Mouse (Mus musculus): ENCODE measurements around the gene Heatr9.
"Not testable (repeated sequence)": the region's sequence is repeated elsewhere in the genome, so short reads cannot be mapped to it uniquely, and the experiment has no call there.

The Heatr9 gene

GRCm38 (mm10) chr11:83522075-83522474 is at the start of gene Heatr9:
Heatr9 (minus strand) TSS chr11:83522175.
- DNase-seq (ENCODE audit: low read depth, low spot score) = no peak

GRCm38 (mm10) chr11:83570189-83570588 is 48.2 kb upstream of the Heatr9 start:
- no peak for DNase-seq (ENCODE audit: low read depth, low spot score)

- no peak for DNase-seq (ENCODE audit: low read depth, low spot score)
Measured at GRCm38 (mm10) chr11:83569249-83569648, 47.3 kb upstream of the Heatr9 start.

DNA sequence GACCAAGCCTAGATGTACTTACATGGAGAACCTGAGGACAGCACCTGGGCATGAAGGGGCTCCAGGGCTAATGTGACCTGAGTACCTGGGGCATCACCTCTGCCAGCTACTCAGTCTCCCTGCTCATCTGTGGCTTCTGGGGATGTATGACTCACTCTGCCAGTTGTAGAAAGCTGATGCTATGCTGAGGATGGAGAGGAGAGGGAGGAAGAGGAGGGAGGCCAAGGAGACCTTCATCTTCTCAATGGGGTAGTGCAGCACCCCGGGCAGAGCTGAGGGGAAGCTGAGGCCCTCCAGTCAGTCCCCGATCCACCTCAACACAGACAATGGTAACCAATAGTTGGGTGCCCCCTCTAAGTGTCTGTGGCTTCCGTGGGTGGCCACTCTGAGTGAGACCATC is 46.8 kb upstream of the Heatr9 start:
- no peak for DNase-seq (ENCODE audit: low read depth, low spot score)

GRCm38 (mm10) chr11:83568061-83568460 is 46.1 kb upstream of the Heatr9 start:
- DNase-seq (ENCODE audit: low read depth, low spot score) = no peak

DNA sequence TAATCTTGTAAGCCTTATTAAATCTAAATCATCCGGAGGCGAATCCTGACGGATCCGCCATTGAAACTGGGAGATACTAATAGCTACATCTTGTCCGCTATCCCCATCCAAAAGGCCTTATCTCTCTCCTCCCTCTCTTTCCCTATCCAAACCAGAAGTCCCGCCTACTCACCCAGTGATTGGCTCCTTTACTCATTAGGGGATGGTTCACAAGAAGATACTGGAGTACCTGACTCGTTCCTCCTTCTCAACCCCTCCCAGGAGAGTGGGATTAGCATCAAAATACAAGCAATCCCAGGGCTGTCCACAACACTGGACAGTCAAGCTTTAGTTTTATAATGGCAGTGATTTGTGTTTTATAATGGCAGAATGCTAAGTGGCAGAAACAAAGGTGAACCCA is 45.3 kb upstream of the Heatr9 start:
- no peak for DNase-seq (ENCODE audit: low read depth, low spot score)

DNA sequence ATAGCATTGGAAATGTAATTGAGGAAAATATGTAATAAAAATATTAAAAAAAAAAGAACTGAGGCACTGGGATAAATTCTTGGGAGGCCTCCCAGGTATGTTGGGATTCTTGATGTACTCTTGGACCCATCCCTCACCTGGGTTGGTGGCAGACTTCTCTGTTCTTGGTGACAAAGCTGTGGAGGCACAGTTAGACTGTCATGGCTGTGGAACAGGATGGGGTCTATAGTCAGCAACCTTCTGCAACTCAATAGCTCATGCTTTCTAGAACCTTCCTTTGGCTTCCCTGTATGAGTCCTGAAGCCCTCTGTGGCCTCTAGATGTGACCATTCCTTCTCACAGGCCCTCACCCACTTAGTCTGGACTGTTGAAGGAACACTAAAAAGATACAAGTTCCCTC is 44.6 kb upstream of the Heatr9 start:
- DNase-seq (ENCODE audit: low read depth, low spot score) = no peak

GRCm38 (mm10) chr11:83563754-83564153 is 41.8 kb upstream of the Heatr9 start:
- DNase-seq (ENCODE audit: low read depth, low spot score) = no peak

GRCm38 (mm10) chr11:83562311-83562887 is 40.4 kb upstream of the Heatr9 start:
- no peak for DNase-seq (ENCODE audit: low read depth, low spot score)

GRCm38 (mm10) chr11:83560405-83560804 is 38.4 kb upstream of the Heatr9 start:
- no peak for DNase-seq (ENCODE audit: low read depth, low spot score)

GRCm38 (mm10) chr11:83557074-83557473 is 35.1 kb upstream of the Heatr9 start:
- DNase-seq (ENCODE audit: low read depth, low spot score) = no peak

- peak; percentile 87 for DNase-seq (ENCODE audit: low read depth, low spot score)
Measured at GRCm38 (mm10) chr11:83556085-83556781, 34.3 kb upstream of the Heatr9 start.

GRCm38 (mm10) chr11:83551668-83552067 is 29.7 kb upstream of the Heatr9 start:
- no peak for DNase-seq (ENCODE audit: low read depth, low spot score)

DNA sequence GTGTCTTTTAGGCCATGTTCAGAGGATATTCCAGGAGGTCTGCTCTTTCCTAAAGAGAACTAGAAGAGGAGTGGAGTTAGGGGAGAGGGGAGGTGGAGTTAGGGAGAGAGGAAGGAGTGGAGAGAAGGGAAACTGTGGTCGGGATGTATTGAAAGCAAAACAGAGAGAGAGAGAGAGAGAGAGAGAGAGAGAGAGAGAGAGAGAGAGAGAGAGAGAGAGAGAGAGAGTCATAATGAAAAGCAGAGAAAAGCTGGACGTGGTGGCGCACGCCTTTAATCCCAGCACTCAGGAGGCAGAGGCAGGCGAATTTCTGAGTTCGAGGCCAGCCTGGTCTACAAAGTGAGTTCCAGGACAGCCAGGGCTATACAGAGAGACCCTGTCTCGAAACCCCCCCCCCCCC is 29.1 kb upstream of the Heatr9 start:
- not testable (repeated sequence) for DNase-seq (ENCODE audit: low read depth, low spot score)

- no peak for DNase-seq (ENCODE audit: low read depth, low spot score)
Measured at GRCm38 (mm10) chr11:83550186-83550632, 28.2 kb upstream of the Heatr9 start.

DNA sequence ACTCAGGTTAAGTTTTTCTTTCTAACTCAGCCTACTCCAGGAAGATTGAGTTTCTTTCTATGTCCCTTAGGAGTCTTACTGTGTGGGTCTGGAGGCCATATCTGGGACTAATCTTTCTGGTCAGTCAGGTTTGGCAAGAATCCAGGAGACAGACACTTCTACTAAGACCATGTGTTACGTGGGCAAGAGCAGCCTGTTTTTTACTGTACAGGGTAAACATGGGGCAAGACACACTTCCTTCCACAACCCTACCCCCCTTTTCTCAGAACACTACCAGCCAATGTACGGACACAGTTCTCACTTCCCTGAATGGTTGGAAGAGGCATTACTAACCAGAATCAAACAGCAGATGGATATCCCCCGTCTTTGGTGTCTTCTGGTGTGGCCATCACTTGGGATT is 22.2 kb upstream of the Heatr9 start:
- no peak for DNase-seq (ENCODE audit: low read depth, low spot score)

DNA sequence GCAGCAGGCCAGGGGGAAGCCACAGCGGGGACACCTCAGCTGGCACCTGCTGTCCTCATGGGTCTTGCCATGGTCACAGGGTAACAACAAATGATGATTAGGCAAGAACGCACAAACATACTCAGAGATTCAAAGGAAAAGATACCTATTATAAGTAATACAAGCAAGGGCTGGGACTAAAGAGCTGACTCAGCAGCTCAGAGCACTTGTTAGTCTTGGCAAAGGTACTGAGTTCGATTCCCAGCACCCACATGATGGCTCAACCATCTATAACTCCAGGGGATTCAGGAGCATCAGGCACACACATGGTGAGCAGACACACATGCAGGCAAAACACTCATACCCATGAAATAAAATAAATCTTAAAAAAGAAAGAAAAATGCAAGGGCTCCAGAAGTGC is 19.4 kb upstream of the Heatr9 start:
- no peak for DNase-seq (ENCODE audit: low read depth, low spot score)

- DNase-seq (ENCODE audit: low read depth, low spot score) = no peak
Measured at GRCm38 (mm10) chr11:83540931-83541330, 19.0 kb upstream of the Heatr9 start.

DNA sequence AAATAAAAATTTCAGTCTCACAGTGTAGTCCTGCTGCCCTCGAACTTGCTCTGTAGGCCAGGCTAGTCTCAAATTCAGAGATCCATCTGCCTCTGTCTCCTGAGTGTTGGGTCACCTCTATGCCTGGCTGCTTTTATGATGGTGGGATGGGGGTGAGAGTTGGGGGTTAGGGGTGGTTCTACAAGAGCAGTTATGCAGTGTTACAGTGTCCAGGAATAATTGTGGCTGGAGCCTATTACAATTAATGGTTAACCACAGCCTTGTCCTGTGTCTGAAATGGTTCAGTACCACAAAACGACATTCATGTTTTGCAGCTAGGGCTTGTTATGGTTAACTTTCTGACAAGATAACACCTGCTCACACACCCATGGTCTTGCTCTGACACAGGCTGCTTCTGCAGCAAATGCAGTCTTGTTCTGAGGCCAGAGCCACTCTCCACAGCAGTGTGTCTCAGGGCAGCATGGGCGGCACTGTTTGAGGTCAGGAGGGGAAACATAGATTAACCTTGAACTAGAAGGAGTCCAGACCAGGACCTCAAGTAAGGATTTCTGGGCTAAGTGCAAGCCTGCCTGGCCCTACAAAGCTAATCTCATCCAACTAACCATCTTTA is 16.8 kb upstream of the Heatr9 start:
- no peak for DNase-seq (ENCODE audit: low read depth, low spot score)

- no peak for DNase-seq (ENCODE audit: low read depth, low spot score)
Measured at GRCm38 (mm10) chr11:83536831-83537230, 14.9 kb upstream of the Heatr9 start.

DNA sequence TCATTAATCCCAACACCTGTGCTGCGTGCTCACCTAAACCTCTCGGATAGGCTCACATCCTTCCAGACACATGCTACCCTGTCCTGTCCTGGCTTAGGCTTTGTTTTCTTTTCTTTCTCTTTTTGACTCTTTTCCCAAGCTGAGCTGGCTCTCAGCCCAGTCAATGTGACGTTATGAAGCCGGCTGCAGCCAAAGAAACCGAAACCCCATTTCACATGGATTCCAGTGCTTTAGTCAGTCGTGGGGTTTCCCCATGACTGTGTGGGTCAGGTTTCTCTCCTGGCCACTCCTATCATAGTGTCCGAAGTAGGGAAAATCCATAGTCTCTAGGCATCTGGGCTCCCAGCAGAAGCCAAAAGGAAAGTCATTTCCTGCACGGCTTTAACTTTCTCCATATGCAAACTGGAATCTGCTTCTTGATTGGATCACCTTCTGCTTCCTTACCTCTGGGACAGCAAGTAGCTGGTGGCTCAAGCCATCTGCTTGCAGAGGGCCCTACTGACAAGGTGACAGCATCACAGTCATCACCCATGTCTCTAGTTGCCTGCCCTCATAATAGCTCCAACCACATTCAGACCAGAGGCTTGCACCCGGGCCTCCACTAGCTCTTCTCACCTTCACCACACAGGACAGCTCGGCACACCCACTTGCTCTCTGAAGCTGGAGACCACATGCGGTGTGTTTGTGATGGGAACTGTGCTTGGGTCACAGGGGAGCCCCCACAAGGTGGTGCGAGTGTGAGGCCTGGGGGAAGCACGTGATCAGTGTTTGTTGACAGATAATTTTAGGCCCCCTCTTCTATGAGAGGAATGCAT is 12.8 kb upstream of the Heatr9 start:
- peak; percentile 24 for DNase-seq (ENCODE audit: low read depth, low spot score)

DNA sequence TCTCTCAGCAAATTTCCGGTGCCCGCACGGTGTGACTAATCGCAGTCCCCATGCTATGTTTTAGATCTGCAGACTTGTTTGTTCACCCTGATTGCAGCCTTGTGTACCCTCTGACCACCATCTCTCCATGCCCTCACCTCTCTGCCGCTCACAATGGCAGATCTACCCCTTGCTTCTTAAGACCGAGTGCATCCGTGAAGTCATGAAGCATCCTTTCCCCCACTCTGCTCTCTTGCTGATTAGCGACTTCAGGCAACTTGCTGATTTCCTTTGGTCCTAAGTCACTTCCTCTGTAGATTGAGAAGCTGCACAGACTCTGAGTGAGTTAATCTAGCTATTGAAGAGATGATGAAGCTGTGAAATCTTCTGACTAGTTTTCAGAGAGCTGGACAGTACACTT is 12.2 kb upstream of the Heatr9 start:
- no peak for DNase-seq (ENCODE audit: low read depth, low spot score)

Data from mesoderm, embryonic 11.5 days (tissue).